Mouse (Mus musculus) liver, adult 2 months (tissue): ENCODE data around the gene Adgre5. TPM values are rescaled to one million over a fixed set of nuclear protein-coding genes. Genes with fewer than 3 reads are reported as not detected.

ENCODE experiments used
- DNase-seq: peaks from one replicate; pipeline ENCODE4 v3.0.0-alpha.2; 2011; ENCODE audit warnings: low read depth, low spot score; ENCODE audit errors: extremely low read depth
- H3K27ac ChIP-seq: fragments of 200-500 bp; replicated peaks from 2 replicates; pipeline ENCODE4 v1.5.1; 2012; ENCODE audit warnings: low read depth, mild to moderate bottlenecking, control low read depth, inconsistent platforms, low read length; ENCODE audit not compliant: insufficient read depth
- H3K27me3 ChIP-seq: fragments of 200-500 bp; 2 replicates; pipeline ENCODE4 v1.6.1; 2012; ENCODE audit warnings: mild to moderate bottlenecking, moderate library complexity, low read length, inconsistent platforms; ENCODE audit not compliant: control insufficient read depth, insufficient read depth
- H3K36me3 ChIP-seq: fragments of 200-500 bp; 2 replicates; pipeline ENCODE4 v1.6.1; 2012; ENCODE audit warnings: low read length, inconsistent platforms; ENCODE audit not compliant: control insufficient read depth, insufficient read depth
- H3K4me1 ChIP-seq: fragments of 200-500 bp; 2 replicates; pipeline ENCODE4 v1.6.1; 2011; ENCODE audit warnings: low read length; ENCODE audit not compliant: control insufficient read depth, insufficient read depth
- H3K4me3 ChIP-seq: fragments of 200-500 bp; 2 replicates; pipeline ENCODE4 v1.5.1; 2011; ENCODE audit warnings: low read depth, mild to moderate bottlenecking, control low read depth, low read length, moderate library complexity; ENCODE audit not compliant: insufficient read depth
- H3K79me2 ChIP-seq: fragments of 200-500 bp; 2 replicates; pipeline ENCODE4 v1.6.1; 2012; ENCODE audit warnings: inconsistent platforms, mild to moderate bottlenecking, low read length, moderate library complexity; ENCODE audit not compliant: control insufficient read depth, insufficient read depth
- H3K9ac ChIP-seq: fragments of 200-500 bp; 2 replicates; pipeline ENCODE4 v1.6.1; 2012; ENCODE audit warnings: low read depth, mild to moderate bottlenecking, control low read depth, inconsistent platforms, low read length
- CTCF ChIP-seq: fragments of 200-500 bp; IDR thresholded peaks from 2 replicates; pipeline ENCODE4 v1.5.1; 2011; ENCODE audit warnings: low read depth, low read length, control low read depth
- POLR2A ChIP-seq: fragments of 200-500 bp; IDR thresholded peaks from 2 replicates; pipeline ENCODE4 v1.6.1; 2011; ENCODE audit warnings: low read length, control low read depth; ENCODE audit not compliant: insufficient read depth; ENCODE audit errors: extremely low read depth
- WGBS: fragments of 180-500 bp; shearing (Covaris S2); methylation state at CpG from one replicate; pipeline ENCODE4 v1.1.7; 2018; 5-methylcytosine and 5-hydroxymethylcytosine counted together
- polyA plus RNA-seq: library from polyadenylated mRNA; depleted of rRNA; stranded (reverse); fragments of >200 nt; gene quantifications from 2 replicates; pipeline ENCODE4 v1.2.3, GENCODE M21; 2012
- total RNA-seq: library from RNA; depleted of rRNA; stranded (reverse); fragments of >200 nt; gene quantifications from 2 replicates; pipeline ENCODE4 v1.2.3, GENCODE M21; 2014

The Adgre5 gene
- total and polyA plus RNA-seq, 2 experiments: 17.9 to 20.8 TPM

DNA sequence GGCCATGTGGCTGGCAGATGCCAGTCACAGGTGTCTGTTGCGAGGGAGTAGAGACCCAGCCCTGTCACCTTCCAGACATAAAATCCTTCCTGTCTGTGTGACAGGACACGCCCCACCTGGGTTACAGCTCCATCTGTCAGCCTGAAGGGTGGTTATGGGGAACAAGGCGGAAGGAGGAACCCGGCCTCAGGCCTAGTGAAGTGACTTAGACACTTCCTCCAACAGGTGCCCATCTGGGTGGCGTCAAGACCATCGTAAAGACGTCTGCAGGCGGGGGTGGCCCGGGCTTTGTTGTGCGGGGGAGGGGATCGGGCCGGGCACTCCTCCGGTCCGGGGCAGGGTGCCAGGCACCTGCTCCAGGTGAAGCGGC lies 42.9 kb downstream of the Adgre5 start:
- TF ChIP-seq CTCF (no peak), POLR2A (no peak)
- WGBS: 8% methylated on average over 15 of the region's 15 CpGs
- peak overlapping the region; percentile 73 for H3K4me3 ChIP-seq
- H3K36me3 ChIP-seq: no peaks in the 10 kb centered on the region
- H3K4me1 ChIP-seq: peaks cover 10% of the 10 kb centered on the region; the same call in 1 of the 2 replicates
- H3K79me2 ChIP-seq: peaks cover 14% of the 10 kb centered on the region; the same call in 1 of the 2 replicates
- peak; percentile 34 for DNase-seq
- H3K27me3 ChIP-seq: no peaks in the 10 kb centered on the region
- peak overlapping the region; percentile 99 for H3K9ac ChIP-seq
- peak overlapping the region; percentile 73 for H3K27ac ChIP-seq

DNA sequence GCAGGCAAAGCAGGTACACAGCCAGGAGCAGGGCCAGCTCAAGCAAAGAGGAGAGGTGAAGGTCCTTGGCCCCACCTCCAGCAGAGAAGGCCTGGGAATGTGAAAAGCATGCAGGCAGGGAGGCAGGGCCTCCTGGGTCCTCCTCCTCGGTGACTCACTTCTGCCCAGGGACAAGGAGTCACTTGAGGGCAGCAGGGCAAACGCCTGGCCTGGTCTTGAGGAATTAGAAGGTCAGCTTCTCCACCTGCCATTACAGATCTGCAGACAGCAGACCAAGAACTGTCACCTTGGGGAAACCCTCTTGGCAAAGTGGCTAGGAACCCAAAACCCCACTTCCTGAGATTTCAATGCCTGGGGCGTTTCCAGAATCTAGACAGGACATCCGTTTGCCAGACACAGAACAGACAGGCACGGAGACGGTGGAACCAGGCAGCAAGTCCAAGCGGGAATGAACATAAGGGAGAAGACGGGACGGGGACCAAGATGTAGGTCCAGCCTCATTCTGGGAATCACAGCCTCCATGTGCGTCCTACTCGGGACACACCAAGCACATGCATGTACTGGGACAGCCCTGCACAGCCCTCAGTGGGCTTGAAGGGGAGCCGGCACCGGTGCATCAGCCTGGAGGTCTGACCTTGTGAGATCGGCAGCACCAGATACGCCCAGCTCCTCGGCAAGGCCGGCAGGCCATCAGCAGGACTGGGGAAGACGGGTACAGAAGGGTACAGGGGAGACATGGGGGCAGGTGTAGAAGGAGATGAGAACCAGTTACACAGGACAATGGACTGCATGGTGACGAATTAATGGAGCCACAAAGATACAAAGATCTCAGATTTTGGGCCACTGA lies 43.5 kb downstream of the Adgre5 start:
- Histone ChIP-seq H3K36me3 (no peaks in the 10 kb centered on the region), H3K79me2 (peaks cover 14% of the 10 kb centered on the region; the same call in 1 of the 2 replicates), H3K27me3 (no peaks in the 10 kb centered on the region), H3K9ac (peak overlapping the region; percentile 99), H3K4me3 (peak overlapping the region; percentile 73), H3K27ac (peak overlapping the region; percentile 49), H3K4me1 (peaks cover 10% of the 10 kb centered on the region; the same call in 1 of the 2 replicates)
- 53% methylated on average over 19 of the region's 19 CpGs for WGBS
- TF ChIP-seq CTCF (no peak), POLR2A (no peak)
- DNase-seq: peak; percentile 21

DNA sequence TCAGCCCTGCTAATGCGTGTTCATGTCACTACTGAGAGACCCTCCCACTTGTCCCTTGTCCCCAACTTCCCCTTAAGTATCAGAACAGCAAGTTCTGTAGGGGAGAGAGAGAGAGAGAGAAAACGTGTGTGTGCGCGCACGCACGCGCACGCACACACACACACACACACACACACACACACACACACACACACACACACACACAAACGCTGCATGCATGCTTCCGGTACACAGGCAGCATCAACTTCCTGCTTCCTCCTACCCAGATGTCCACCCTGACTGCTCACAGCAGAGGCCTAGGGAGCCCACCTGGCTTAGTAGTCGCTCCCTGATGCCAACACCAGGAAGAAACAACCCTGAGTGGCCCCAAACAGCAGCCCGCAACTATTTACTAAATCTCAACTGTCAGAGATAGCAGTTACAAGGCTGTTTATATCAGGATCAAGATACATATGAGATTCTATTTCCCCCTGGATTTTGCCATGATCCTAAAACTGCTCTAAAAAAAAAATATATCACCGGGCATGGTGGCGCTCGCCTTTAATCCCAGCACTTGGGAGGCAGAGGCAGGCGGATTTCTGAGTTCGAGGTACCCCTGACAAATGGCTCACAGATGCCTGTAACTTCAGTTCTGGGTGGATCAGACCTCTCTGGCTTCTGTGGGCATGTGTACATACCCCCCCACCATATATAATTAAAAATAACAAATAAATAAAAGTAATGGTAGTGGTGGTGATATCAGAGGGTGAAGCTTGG lies 45.6 kb downstream of the Adgre5 start:
- Histone ChIP-seq H3K4me3 (no peak overlapping the region), H3K27ac (peak overlapping the region; percentile 53), H3K9ac (no peak overlapping the region), H3K79me2 (peaks cover 14% of the 10 kb centered on the region; the same call in 1 of the 2 replicates), H3K4me1 (peaks cover 10% of the 10 kb centered on the region; the same call in 1 of the 2 replicates), H3K36me3 (peaks cover 9% of the 10 kb centered on the region), H3K27me3 (no peaks in the 10 kb centered on the region)
- WGBS: 77% methylated on average over 17 of the region's 17 CpGs
- no peak for TF ChIP-seq POLR2A
- TF ChIP-seq CTCF: no peak
- no peak for DNase-seq

DNA sequence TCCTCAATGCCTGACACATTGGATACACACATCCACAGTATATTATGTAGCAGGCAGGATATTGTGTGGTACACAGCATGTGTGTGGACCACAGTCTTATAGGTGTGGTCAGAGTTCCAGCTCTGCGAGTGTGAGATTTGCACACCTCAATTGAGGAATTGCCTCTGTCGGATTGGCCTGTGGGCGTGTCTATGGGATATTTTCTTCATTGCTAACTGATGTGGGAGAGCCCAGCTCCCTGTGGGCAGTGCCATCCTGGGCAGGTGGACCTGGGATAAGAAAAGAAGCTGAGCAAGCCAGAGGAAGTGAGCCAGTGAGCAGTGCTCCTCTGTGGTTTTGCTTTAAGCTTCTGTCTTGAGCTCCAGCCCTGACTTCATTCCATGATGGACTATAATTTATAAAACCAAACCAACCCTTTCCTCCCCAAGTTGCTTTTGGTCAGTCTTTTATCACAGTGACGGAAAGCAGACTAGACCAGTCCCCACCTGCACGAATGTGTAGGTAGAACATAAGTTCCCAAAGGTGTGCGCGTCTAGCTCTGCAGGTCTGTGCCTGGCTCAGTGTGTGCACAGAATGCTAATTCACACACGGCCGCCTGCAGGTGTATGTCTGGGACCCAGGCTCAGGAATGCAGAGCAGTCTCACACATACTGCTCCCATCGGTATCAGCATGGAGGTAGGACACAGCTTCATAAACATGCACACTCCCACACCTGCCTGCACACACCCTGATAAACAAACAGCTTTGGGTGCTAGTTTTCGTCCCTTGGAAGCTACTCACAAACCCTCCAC lies 46.6 kb downstream of the Adgre5 start:
- DNase-seq: no peak
- peaks cover 14% of the 10 kb centered on the region; the same call in 1 of the 2 replicates for H3K79me2 ChIP-seq
- H3K4me1 ChIP-seq: peaks cover 10% of the 10 kb centered on the region; the same call in 1 of the 2 replicates
- peaks cover 12% of the 10 kb centered on the region for H3K36me3 ChIP-seq
- TF ChIP-seq CTCF (no peak), POLR2A (no peak)
- no peaks in the 10 kb centered on the region for H3K27me3 ChIP-seq
- H3K9ac ChIP-seq: no peak overlapping the region
- WGBS: 81% methylated on average over 11 of the region's 11 CpGs
- H3K4me3 ChIP-seq: no peak overlapping the region
- peak overlapping the region; percentile 53; the same call in 1 of the 2 replicates for H3K27ac ChIP-seq

DNA sequence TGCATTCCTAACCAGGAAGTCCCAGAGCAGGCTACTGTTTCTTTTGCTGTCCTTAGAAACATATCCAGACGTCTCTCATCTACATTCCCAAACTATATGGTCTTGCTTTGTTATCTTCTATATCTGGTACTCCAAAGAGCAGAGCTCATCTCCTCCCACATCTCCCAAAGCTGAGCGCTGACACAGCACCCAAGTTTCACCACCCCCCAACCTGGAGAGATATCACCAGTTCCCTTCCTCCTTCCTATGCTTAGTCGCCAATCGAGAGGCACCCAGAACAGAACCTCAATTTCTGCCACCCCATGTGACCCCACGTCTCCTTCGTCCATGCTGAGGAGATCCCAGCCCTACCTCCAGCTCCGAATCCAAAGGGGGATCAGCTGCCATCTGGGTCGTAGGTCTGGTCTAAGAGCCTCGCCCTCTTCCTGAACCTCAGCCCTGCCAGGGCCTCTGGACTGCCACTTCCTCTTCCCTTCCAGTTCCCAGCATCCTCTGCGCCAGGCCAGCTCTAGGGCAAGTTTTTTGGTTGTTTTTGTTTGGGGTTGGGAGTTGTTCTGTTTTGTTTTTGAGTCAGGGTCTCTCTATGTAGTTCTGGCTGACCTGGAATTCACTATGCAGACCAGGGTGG lies 47.4 kb downstream of the Adgre5 start:
- no peaks in the 10 kb centered on the region for H3K27me3 ChIP-seq
- 69% methylated on average over 10 of the region's 10 CpGs for WGBS
- peak overlapping the region; percentile 42 for H3K27ac ChIP-seq
- no peak for TF ChIP-seq CTCF
- DNase-seq: no peak
- H3K4me1 ChIP-seq: peaks cover 7% of the 10 kb centered on the region; the same call in 1 of the 2 replicates
- peaks cover 13% of the 10 kb centered on the region for H3K36me3 ChIP-seq
- peaks cover 13% of the 10 kb centered on the region; the same call in 1 of the 2 replicates for H3K79me2 ChIP-seq
- peak overlapping the region; percentile 16; the same call in 1 of the 2 replicates for H3K4me3 ChIP-seq
- H3K9ac ChIP-seq: no peak overlapping the region
